Mouse (Mus musculus) midbrain, embryonic 16.5 days (tissue): Measurements from ENCODE around the gene Tmigd3. TPM values are rescaled to one million over a fixed set of nuclear protein-coding genes. Genes with fewer than 3 reads are reported as not detected.

Source experiments
- ATAC-seq: fragments of 200-750 bp; cut with Nextera tagmentation; 2 replicates; pipeline ENCODE4 v1.8.0; 2017; ENCODE audit warnings: moderate TSS enrichment
- H3K27ac ChIP-seq: fragments of 300-500 bp; sonication (generic); 2 replicates; pipeline ENCODE4 v1.5.1; 2014; ENCODE audit warnings: mild to moderate bottlenecking, low read length, mixed read lengths
- H3K27me3 ChIP-seq: fragments of 300-500 bp; sonication (generic); 2 replicates; pipeline ENCODE4 v1.6.1; 2014; ENCODE audit warnings: low read depth, low read length, mixed read lengths; ENCODE audit not compliant: control insufficient read depth, insufficient read depth
- H3K36me3 ChIP-seq: fragments of 300-500 bp; sonication (generic); 2 replicates; pipeline ENCODE4 v1.6.1; 2014; ENCODE audit warnings: mild to moderate bottlenecking, low read length, moderate library complexity, mixed read lengths; ENCODE audit not compliant: control insufficient read depth, insufficient read depth
- H3K4me1 ChIP-seq: fragments of 300-500 bp; sonication (generic); 2 replicates; pipeline ENCODE4 v1.6.1; 2014; ENCODE audit warnings: mild to moderate bottlenecking, low read length, mixed read lengths; ENCODE audit not compliant: control insufficient read depth, insufficient read depth
- H3K4me2 ChIP-seq: fragments of 300-500 bp; sonication (generic); 2 replicates; pipeline ENCODE4 v1.6.1; 2014; ENCODE audit warnings: mild to moderate bottlenecking, low read length, mixed read lengths
- H3K4me3 ChIP-seq: fragments of 300-500 bp; sonication (generic); 2 replicates; pipeline ENCODE4 v1.5.1; 2014; ENCODE audit warnings: low read depth, mild to moderate bottlenecking, low read length, moderate library complexity, mixed read lengths
- H3K9ac ChIP-seq: fragments of 300-500 bp; sonication (generic); 2 replicates; pipeline ENCODE4 v1.6.1; 2014; ENCODE audit warnings: low read depth, low read length, mixed read lengths
- H3K9me3 ChIP-seq: fragments of 300-500 bp; sonication (generic); replicated peaks from 2 replicates; pipeline ENCODE4 v1.6.1; 2014; ENCODE audit warnings: mild to moderate bottlenecking, low read length, mixed read lengths; ENCODE audit not compliant: control insufficient read depth, poor library complexity, severe bottlenecking
- WGBS: fragments of 180-500 bp; shearing (Covaris S2); extraction: QIAGEN DNeasy Blood & Tissue Kit; methylation state at CpG from one replicate; pipeline ENCODE4 v1.1.7; 2014; 5-methylcytosine and 5-hydroxymethylcytosine counted together
- polyA plus RNA-seq: library from polyadenylated mRNA; unstranded; fragments of >200 nt; fragmentation: Nextera tagmentation; extraction: Ambion mirVana; gene quantifications from 2 replicates; pipeline ENCODE4 v1.2.1, GENCODE M21; 2015

Tmigd3 gene
- polyA plus RNA-seq, 1 experiment from 2014 or later, result not detected

GRCm38 (mm10) chr3:105838655-105839054 lies 32.0 kb upstream of the Tmigd3 start:
- Histone ChIP-seq H3K4me2 (no peak overlapping the region), H3K4me3 (no peak overlapping the region), H3K36me3 (no peaks in the 10 kb centered on the region), H3K4me1 (no peaks in the 10 kb centered on the region), H3K9me3 (no peaks in the 10 kb centered on the region), H3K9ac (no peak overlapping the region), H3K27me3 (no peaks in the 10 kb centered on the region), H3K27ac (no peak overlapping the region)
- WGBS, result 89% methylated on average over 3 of the region's 3 CpGs
- no peak for ATAC-seq

- Histone ChIP-seq H3K4me3 (no peak overlapping the region), H3K4me2 (no peak overlapping the region), H3K36me3 (no peaks in the 10 kb centered on the region), H3K27me3 (no peaks in the 10 kb centered on the region), H3K9ac (no peak overlapping the region), H3K27ac (no peak overlapping the region), H3K4me1 (no peaks in the 10 kb centered on the region), H3K9me3 (no peaks in the 10 kb centered on the region)
- ATAC-seq, result no peak
- 93% methylated on average over 4 of the region's 4 CpGs for WGBS
These were observed 30.9 kb upstream of the Tmigd3 start for GRCm38 (mm10) chr3:105839836-105840235.

- Histone ChIP-seq H3K27me3 (no peaks in the 10 kb centered on the region), H3K9me3 (no peaks in the 10 kb centered on the region), H3K27ac (no peak overlapping the region), H3K4me1 (no peaks in the 10 kb centered on the region), H3K4me2 (no peak overlapping the region), H3K4me3 (no peak overlapping the region), H3K9ac (no peak overlapping the region), H3K36me3 (no peaks in the 10 kb centered on the region)
- no peak for ATAC-seq
- 76% methylated on average over 7 of the region's 7 CpGs for WGBS
These were observed 24.2 kb upstream of the Tmigd3 start for GRCm38 (mm10) chr3:105846294-105847069.

- Histone ChIP-seq H3K4me1 (no peaks in the 10 kb centered on the region), H3K27ac (no peak overlapping the region), H3K4me2 (no peak overlapping the region), H3K4me3 (no peak overlapping the region), H3K9ac (no peak overlapping the region), H3K27me3 (no peaks in the 10 kb centered on the region), H3K36me3 (no peaks in the 10 kb centered on the region), H3K9me3 (no peaks in the 10 kb centered on the region)
- ATAC-seq, result no peak
- 84% methylated on average over 8 of the region's 8 CpGs for WGBS
These were observed 16.9 kb upstream of the Tmigd3 start for GRCm38 (mm10) chr3:105853781-105854180.

GRCm38 (mm10) chr3:105854786-105855185 lies 15.9 kb upstream of the Tmigd3 start:
- no peaks in the 10 kb centered on the region for H3K4me1 ChIP-seq
- no peak for ATAC-seq
- H3K4me2 ChIP-seq, result no peak overlapping the region
- H3K9ac ChIP-seq, result no peak overlapping the region
- no peaks in the 10 kb centered on the region for H3K27me3 ChIP-seq
- no peak overlapping the region for H3K4me3 ChIP-seq
- WGBS, result 71% methylated on average over 4 of the region's 4 CpGs
- H3K27ac ChIP-seq, result no peak overlapping the region
- no peaks in the 10 kb centered on the region for H3K9me3 ChIP-seq
- no peaks in the 10 kb centered on the region for H3K36me3 ChIP-seq

- Histone ChIP-seq H3K4me2 (no peak overlapping the region), H3K36me3 (no peaks in the 10 kb centered on the region), H3K4me3 (no peak overlapping the region), H3K27me3 (no peaks in the 10 kb centered on the region), H3K9ac (no peak overlapping the region), H3K4me1 (no peaks in the 10 kb centered on the region), H3K27ac (no peak overlapping the region), H3K9me3 (no peaks in the 10 kb centered on the region)
- ATAC-seq, result no peak
- WGBS, result 72% methylated on average over 5 of the region's 5 CpGs
These were observed 13.2 kb upstream of the Tmigd3 start for GRCm38 (mm10) chr3:105857513-105857912.

- Histone ChIP-seq H3K4me1 (no peaks in the 10 kb centered on the region), H3K27ac (no peak overlapping the region), H3K36me3 (no peaks in the 10 kb centered on the region), H3K9me3 (no peaks in the 10 kb centered on the region), H3K4me3 (no peak overlapping the region), H3K9ac (no peak overlapping the region), H3K27me3 (no peaks in the 10 kb centered on the region), H3K4me2 (no peak overlapping the region)
- 44% methylated on average over 7 of the region's 7 CpGs for WGBS
- ATAC-seq, result no peak
These were observed 8.8 kb upstream of the Tmigd3 start for GRCm38 (mm10) chr3:105861747-105862366.

- Histone ChIP-seq H3K4me3 (no peak overlapping the region), H3K4me1 (no peaks in the 10 kb centered on the region), H3K36me3 (no peaks in the 10 kb centered on the region), H3K4me2 (no peak overlapping the region), H3K27ac (no peak overlapping the region), H3K27me3 (no peaks in the 10 kb centered on the region), H3K9ac (no peak overlapping the region), H3K9me3 (no peaks in the 10 kb centered on the region)
- 74% methylated on average over 1 of the region's 1 CpGs for WGBS
- no peak for ATAC-seq
These were observed 6.6 kb upstream of the Tmigd3 start for GRCm38 (mm10) chr3:105864123-105864522.

GRCm38 (mm10) chr3:105865122-105865521 lies 5.6 kb upstream of the Tmigd3 start:
- no peak overlapping the region for H3K9ac ChIP-seq
- H3K27me3 ChIP-seq, result no peaks in the 10 kb centered on the region
- H3K27ac ChIP-seq, result no peak overlapping the region
- H3K9me3 ChIP-seq, result no peaks in the 10 kb centered on the region
- no peak overlapping the region for H3K4me2 ChIP-seq
- 84% methylated on average over 9 of the region's 9 CpGs for WGBS
- no peak for ATAC-seq
- H3K36me3 ChIP-seq, result no peaks in the 10 kb centered on the region
- no peaks in the 10 kb centered on the region for H3K4me1 ChIP-seq
- H3K4me3 ChIP-seq, result no peak overlapping the region
